In genomic region chr6:51393341-51394128, GRCm38 (mm10) we compare ENCODE assay signal across 27 mouse cellular contexts. TPM values are rescaled to one million over a fixed set of nuclear protein-coding genes. Genes with fewer than 3 reads are reported as not detected.
DNase-seq lines count a peak whose midpoint lies in the region; ATAC-seq lines count a peak whose summit lies in the region.
"Had no signal": no experiment of that assay in that cellular context is flagged by ENCODE, and none has a peak within 500 bp of the region (broad histone marks: within the 10 kb centered on the region; RNA-seq: fewer than 3 reads in every experiment).

No protein-coding gene starts in this region.

- no peak overlapping the region for H3K4me2 ChIP-seq in kidney, embryonic 16.5 days (replicated peaks; ENCODE audit: low read depth, low read length)
- H3K4me2 ChIP-seq in kidney, embryonic 14.5 days (replicated peaks; ENCODE audit: low read depth, low read length), result no peak overlapping the region
- H3K4me2 ChIP-seq in lung, embryonic 16.5 days (ENCODE audit: low read depth, low read length), result no peak overlapping the region
- H3K4me2 ChIP-seq in stomach, embryonic 14.5 days (replicated peaks; ENCODE audit: low read depth, low read length), result no peak overlapping the region
- H3K4me2 ChIP-seq in midbrain, embryonic 14.5 days (ENCODE audit: low read length), result no peak overlapping the region
- H3K4me2 ChIP-seq: heart, embryonic 12.5 days; hindbrain, embryonic 13.5 days; intestine, embryonic 15.5 days; liver, embryonic 13.5 days; midbrain, embryonic 13.5 days had no signal

- H3K9ac ChIP-seq in kidney, embryonic 16.5 days (replicated peaks; ENCODE audit: low read length), result 0 out of 2 replicates have a peak overlapping the region, but pooled peaks have one; percentile 0
- H3K9ac ChIP-seq in kidney, embryonic 14.5 days (ENCODE audit: low read depth, low read length), result no peak overlapping the region
- no peak overlapping the region for H3K9ac ChIP-seq in lung, embryonic 16.5 days (ENCODE audit: low read length)
- H3K9ac ChIP-seq in stomach, embryonic 14.5 days (replicated peaks; ENCODE audit: low read depth, low read length), result no peak overlapping the region
- H3K9ac ChIP-seq in midbrain, embryonic 14.5 days (replicated peaks; ENCODE audit: low read length), result no peak overlapping the region
- H3K9ac ChIP-seq: heart, embryonic 12.5 days; hindbrain, embryonic 13.5 days; intestine, embryonic 15.5 days; liver, embryonic 13.5 days; midbrain, embryonic 13.5 days had no signal

- peaks cover 12% of the 10 kb centered on the region for H3K4me1 ChIP-seq in kidney, embryonic 16.5 days (ENCODE audit: insufficient read depth, low read length)
- peaks cover 17% of the 10 kb centered on the region for H3K4me1 ChIP-seq in kidney, embryonic 14.5 days (ENCODE audit: control insufficient read depth, insufficient read depth, low read length)
- peaks cover 6% of the 10 kb centered on the region for H3K4me1 ChIP-seq in lung, embryonic 16.5 days (replicated peaks; ENCODE audit: control insufficient read depth, insufficient read depth, low read length)
- H3K4me1 ChIP-seq in stomach, embryonic 14.5 days (ENCODE audit: control insufficient read depth, insufficient read depth, low read length), result peaks cover 4% of the 10 kb centered on the region; the same call in 1 of the 2 replicates
- no peaks in the 10 kb centered on the region for H3K4me1 ChIP-seq in midbrain, embryonic 14.5 days (ENCODE audit: control insufficient read depth, insufficient read depth, low read length)
- H3K4me1 ChIP-seq: heart, embryonic 12.5 days; hindbrain, embryonic 13.5 days; intestine, embryonic 15.5 days; midbrain, embryonic 13.5 days had no signal

- H3K27me3 ChIP-seq in kidney, embryonic 16.5 days (ENCODE audit: insufficient read depth, low read length), result no peaks in the 10 kb centered on the region
- H3K27me3 ChIP-seq in kidney, embryonic 14.5 days (ENCODE audit: control insufficient read depth, insufficient read depth, low read length), result no peaks in the 10 kb centered on the region
- H3K27me3 ChIP-seq in lung, embryonic 16.5 days (ENCODE audit: control insufficient read depth, insufficient read depth, low read depth, low read length), result no peaks in the 10 kb centered on the region
- no peaks in the 10 kb centered on the region for H3K27me3 ChIP-seq in stomach, embryonic 14.5 days (ENCODE audit: control insufficient read depth, insufficient read depth, low read length)
- H3K27me3 ChIP-seq in midbrain, embryonic 14.5 days (ENCODE audit: control insufficient read depth, insufficient read depth, low read length), result no peaks in the 10 kb centered on the region
- H3K27me3 ChIP-seq: heart, embryonic 12.5 days; hindbrain, embryonic 13.5 days; intestine, embryonic 15.5 days; liver, embryonic 13.5 days; midbrain, embryonic 13.5 days had no signal

- no peak overlapping the region for H3K27ac ChIP-seq in kidney, embryonic 16.5 days (ENCODE audit: low read length)
- no peak overlapping the region for H3K27ac ChIP-seq in kidney, embryonic 14.5 days (ENCODE audit: low read depth, low read length)
- H3K27ac ChIP-seq in lung, embryonic 16.5 days (ENCODE audit: low read length), result no peak overlapping the region
- H3K27ac ChIP-seq in stomach, embryonic 14.5 days (ENCODE audit: low read length), result peak overlapping the region; percentile 44
- no peak overlapping the region for H3K27ac ChIP-seq in midbrain, embryonic 14.5 days (replicated peaks; ENCODE audit: low read depth, low read length)
- H3K27ac ChIP-seq: hindbrain, embryonic 13.5 days; intestine, embryonic 15.5 days; liver, embryonic 13.5 days; midbrain, embryonic 13.5 days had no signal

- DNase-seq in cerebellum, postnatal 14 days, result peak; percentile 29 to 46
- DNase-seq in cerebellum, adult 9-11 months, result no peak
- no peak for DNase-seq in midbrain, embryonic 14.5 days
- DNase-seq in adrenal gland, postnatal 10 days, result no peak
- DNase-seq: adrenal gland, postnatal 14 days; embryo, embryonic 11 days; heart, adult 11 months; heart, postnatal 14 days; kidney, adult 9 months; kidney, postnatal 4 days; layer of hippocampus, adult 9-11 months; liver, embryonic 13.5 days; right cerebral cortex, postnatal 14 days; thymus, postnatal 14 days had no signal

- no peak overlapping the region for H3K4me3 ChIP-seq in kidney, embryonic 16.5 days (ENCODE audit: low read length)
- H3K4me3 ChIP-seq in kidney, embryonic 14.5 days (ENCODE audit: low read length), result no peak overlapping the region
- no peak overlapping the region for H3K4me3 ChIP-seq in lung, embryonic 16.5 days (ENCODE audit: low read length)
- no peak overlapping the region for H3K4me3 ChIP-seq in stomach, embryonic 14.5 days (ENCODE audit: low read depth, low read length)
- no peak overlapping the region for H3K4me3 ChIP-seq in midbrain, embryonic 14.5 days (replicated peaks; ENCODE audit: low read depth, low read length)
- H3K4me3 ChIP-seq: heart, embryonic 12.5 days; hindbrain, embryonic 13.5 days; intestine, embryonic 15.5 days; liver, embryonic 13.5 days; midbrain, embryonic 13.5 days; myocyte had no signal

- no peak for ATAC-seq in kidney, embryonic 16.5 days (ENCODE audit: low FRiP score, low TSS enrichment)
- no peak for ATAC-seq in kidney, embryonic 14.5 days (ENCODE audit: low FRiP score, low TSS enrichment)
- 0 out of 2 replicates have a peak, but pooled peaks have one; percentile 42 for ATAC-seq in lung, embryonic 16.5 days (ENCODE audit: low read depth)
- no peak for ATAC-seq in stomach, embryonic 14.5 days (ENCODE audit: insufficient number of reproducible peaks, insufficient read depth, low FRiP score, low read depth)
- no peak for ATAC-seq in midbrain, embryonic 14.5 days (ENCODE audit: low FRiP score, low TSS enrichment)
- ATAC-seq: activated CD4-positive, CD25-positive, alpha-beta regulatory T cell, adult 4 months; intestine, embryonic 15.5 days; midbrain, embryonic 13.5 days had no signal

- 53% methylated on average over 6 of the region's 6 CpGs for WGBS in kidney, embryonic 16.5 days
- 63% methylated on average over 6 of the region's 6 CpGs for WGBS in kidney, embryonic 14.5 days
- 44% methylated on average over 6 of the region's 6 CpGs for WGBS in lung, embryonic 16.5 days
- WGBS in stomach, embryonic 14.5 days, result 51% methylated on average over 6 of the region's 6 CpGs
- WGBS in midbrain, embryonic 14.5 days, result 70% methylated on average over 6 of the region's 6 CpGs

- no peaks in the 10 kb centered on the region for H3K36me3 ChIP-seq in kidney, embryonic 16.5 days (ENCODE audit: insufficient read depth, low read length)
- H3K36me3 ChIP-seq in kidney, embryonic 14.5 days (ENCODE audit: control insufficient read depth, insufficient read depth, low read length), result no peaks in the 10 kb centered on the region
- H3K36me3 ChIP-seq in lung, embryonic 16.5 days (ENCODE audit: control insufficient read depth, insufficient read depth, low read length), result no peaks in the 10 kb centered on the region
- no peaks in the 10 kb centered on the region for H3K36me3 ChIP-seq in stomach, embryonic 14.5 days (ENCODE audit: control insufficient read depth, insufficient read depth, low read length)
- no peaks in the 10 kb centered on the region for H3K36me3 ChIP-seq in midbrain, embryonic 14.5 days (ENCODE audit: control insufficient read depth, insufficient read depth, low read length)
- H3K36me3 ChIP-seq: G1E; heart, embryonic 12.5 days; hindbrain, embryonic 13.5 days; intestine, embryonic 15.5 days; liver, embryonic 13.5 days; midbrain, embryonic 13.5 days had no signal

- no peaks in the 10 kb centered on the region for H3K9me3 ChIP-seq in kidney, embryonic 16.5 days (ENCODE audit: low read length)
- no peaks in the 10 kb centered on the region; the same call in 1 of the 2 replicates for H3K9me3 ChIP-seq in kidney, embryonic 14.5 days (ENCODE audit: control insufficient read depth, low read length)
- no peaks in the 10 kb centered on the region for H3K9me3 ChIP-seq in lung, embryonic 16.5 days (ENCODE audit: control insufficient read depth, low read length)
- H3K9me3 ChIP-seq in stomach, embryonic 14.5 days (ENCODE audit: control insufficient read depth, low read depth, low read length), result no peaks in the 10 kb centered on the region
- H3K9me3 ChIP-seq in midbrain, embryonic 14.5 days (ENCODE audit: control insufficient read depth, low read length), result no peaks in the 10 kb centered on the region
- H3K9me3 ChIP-seq: G1E; heart, embryonic 12.5 days; hindbrain, embryonic 13.5 days; intestine, embryonic 15.5 days; liver, embryonic 13.5 days; midbrain, embryonic 13.5 days had no signal

RNA-seq across cellular contexts. Expression of gene Nfe2l3, which starts 38.9 kb away (rescaled TPM):
- 1.7 and 2.1 TPM in 2 replicates for polyA plus RNA-seq in kidney, embryonic 16.5 days (2015; fragmentation: Nextera tagmentation; extraction: Ambion mirVana)
- 2.0 and 2.2 TPM in 2 replicates for polyA plus RNA-seq in kidney, embryonic 14.5 days (2014; fragmentation: Nextera tagmentation; extraction: Ambion mirVana)
- 1.7 TPM in 2 replicates for polyA plus RNA-seq in lung, embryonic 16.5 days (2015; fragmentation: Nextera tagmentation; extraction: Ambion mirVana)
- polyA plus RNA-seq in stomach, embryonic 14.5 days (2014; fragmentation: Nextera tagmentation; extraction: Ambion mirVana), result 7.5 and 9.3 TPM in 2 replicates
- 8.2 and 9.0 TPM in 2 replicates for polyA plus RNA-seq in midbrain, embryonic 14.5 days (2014; fragmentation: Nextera tagmentation; extraction: Ambion mirVana)
- total RNA-seq in adrenal gland, postnatal 10 days (2021), result 1 to 10 TPM in 1 of 2 experiments, under 1 TPM in 1; 0.75 to 1.1 TPM
- total RNA-seq: gastrocnemius, adult 8-10 months; megakaryocyte progenitor cell, adult 5-6 weeks had no signal
- polyA plus RNA-seq: G1E had no signal

Comparison
In these comparisons a context has a peak if more than half of its experiments do, and no peak if none do; other contexts are left out.
1. DNase-seq: peak in cerebellum, postnatal 14 days (2 of 2); none in cerebellum, adult 9-11 months (single experiment), midbrain, embryonic 14.5 days (single experiment) and adrenal gland, postnatal 10 days (single experiment).